Mouse (Mus musculus): ENCODE measurements around the gene Dnaic1. TPM values are rescaled to one million over a fixed set of nuclear protein-coding genes. Genes with fewer than 3 reads are reported as not detected.

Dnaic1 gene
- polyA plus RNA-seq, 1 experiment from 2014 or later = 1.0 TPM

GRCm38 (mm10) chr4:41547086-41547485 lies 22.5 kb upstream of the Dnaic1 start:
- no peak overlapping the region for H3K9ac ChIP-seq
- no peaks in the 10 kb centered on the region for H3K27me3 ChIP-seq
- ATAC-seq (ENCODE audit: low read depth) = no peak
- no peak overlapping the region for H3K4me2 ChIP-seq
- H3K4me1 ChIP-seq (replicated peaks) = peaks cover 39% of the 10 kb centered on the region
- 95% methylated on average over 1 of the region's 1 CpGs for WGBS
- H3K36me3 ChIP-seq = no peaks in the 10 kb centered on the region
- no peak overlapping the region for H3K27ac ChIP-seq (replicated peaks)
- H3K9me3 ChIP-seq = no peaks in the 10 kb centered on the region
- H3K4me3 ChIP-seq = no peak overlapping the region

DNA sequence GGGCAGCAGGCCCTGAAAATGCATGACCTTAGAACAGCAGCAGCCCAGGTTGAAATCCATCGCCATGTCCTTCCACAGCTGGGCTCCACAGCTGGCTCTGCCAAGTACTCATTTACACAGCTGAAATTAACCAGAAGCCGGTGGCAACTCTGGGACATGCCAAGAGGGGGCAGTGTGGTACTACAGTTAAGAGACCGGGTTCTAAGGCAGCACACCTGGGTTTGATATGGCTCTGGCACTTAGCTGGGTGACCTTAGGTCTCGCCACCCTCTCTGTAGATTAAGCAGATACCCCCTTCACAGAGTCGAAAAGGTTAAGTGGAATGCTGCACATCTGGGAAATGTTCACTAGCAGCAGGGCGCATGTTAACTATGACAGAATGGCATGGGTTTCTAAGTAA lies 17.0 kb upstream of the Dnaic1 start:
- 44% methylated on average over 6 of the region's 6 CpGs for WGBS
- no peak for ATAC-seq (ENCODE audit: low read depth)
- Histone ChIP-seq H3K36me3 (no peaks in the 10 kb centered on the region), H3K27me3 (no peaks in the 10 kb centered on the region), H3K4me3 (no peak overlapping the region), H3K4me2 (no peak overlapping the region), H3K9ac (no peak overlapping the region), H3K9me3 (no peaks in the 10 kb centered on the region), H3K27ac (replicated peaks) (no peak overlapping the region), H3K4me1 (replicated peaks) (peaks cover 44% of the 10 kb centered on the region)

DNA sequence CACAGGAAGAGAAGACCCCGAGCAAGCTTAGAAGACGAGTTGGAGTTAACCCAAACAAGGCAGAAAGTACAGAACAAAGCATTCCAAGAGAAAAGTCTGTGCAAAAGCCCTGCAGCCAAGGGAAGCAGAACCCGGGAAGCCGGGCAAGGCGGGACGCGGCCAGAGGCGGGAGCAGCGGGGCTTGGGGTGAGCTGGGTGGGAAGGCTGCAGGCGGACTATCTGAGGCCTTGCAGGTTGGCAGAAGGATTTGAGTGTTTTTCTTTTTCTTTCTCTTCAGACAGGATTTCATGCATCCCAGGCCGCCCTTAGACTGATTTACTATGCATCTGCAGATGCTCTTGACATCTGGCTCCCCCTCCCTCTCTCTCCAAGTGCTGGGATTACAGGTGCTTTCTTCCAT lies 16.5 kb upstream of the Dnaic1 start:
- WGBS = 67% methylated on average over 11 of the region's 11 CpGs
- H3K4me1 ChIP-seq (replicated peaks) = peaks cover 50% of the 10 kb centered on the region
- no peak overlapping the region for H3K9ac ChIP-seq
- no peak overlapping the region for H3K4me3 ChIP-seq
- H3K4me2 ChIP-seq = no peak overlapping the region
- no peaks in the 10 kb centered on the region for H3K36me3 ChIP-seq
- no peak for ATAC-seq (ENCODE audit: low read depth)
- H3K27me3 ChIP-seq = no peaks in the 10 kb centered on the region
- no peak overlapping the region for H3K27ac ChIP-seq (replicated peaks)
- no peaks in the 10 kb centered on the region for H3K9me3 ChIP-seq

DNA sequence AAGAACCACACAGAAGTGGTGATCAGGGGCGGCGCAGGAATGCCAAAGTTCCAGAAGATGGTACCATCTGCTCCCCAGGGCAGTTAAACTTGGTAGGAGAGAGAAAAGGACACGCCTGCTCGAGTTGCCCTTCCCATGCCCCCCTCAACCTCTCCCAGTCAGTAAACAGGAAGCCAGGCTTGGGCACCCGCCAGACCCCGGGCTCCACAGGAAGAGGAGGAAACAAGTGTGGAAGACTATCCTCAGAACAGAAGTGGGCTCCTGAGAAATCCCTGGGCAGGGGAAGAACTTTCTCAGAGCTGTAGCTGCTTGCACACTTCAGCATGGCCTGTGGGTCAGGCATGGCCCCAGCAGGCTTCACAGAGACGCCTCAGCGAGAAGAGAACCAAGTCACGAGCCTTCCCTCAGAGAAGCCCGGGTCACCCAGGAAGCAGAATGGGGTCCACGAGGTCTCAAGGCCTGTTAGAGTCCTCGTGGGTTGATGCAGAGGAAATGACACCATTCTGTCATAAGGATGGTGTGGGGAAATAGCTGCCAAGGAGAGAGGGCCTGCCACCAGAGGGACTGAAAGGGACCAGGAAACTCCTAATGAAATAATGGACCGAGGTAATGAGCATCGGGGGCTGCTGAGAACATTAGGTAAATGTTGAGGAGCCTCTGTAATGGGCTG lies 14.4 kb upstream of the Dnaic1 start:
- no peak for ATAC-seq (ENCODE audit: low read depth)
- H3K9ac ChIP-seq = no peak overlapping the region

DNA sequence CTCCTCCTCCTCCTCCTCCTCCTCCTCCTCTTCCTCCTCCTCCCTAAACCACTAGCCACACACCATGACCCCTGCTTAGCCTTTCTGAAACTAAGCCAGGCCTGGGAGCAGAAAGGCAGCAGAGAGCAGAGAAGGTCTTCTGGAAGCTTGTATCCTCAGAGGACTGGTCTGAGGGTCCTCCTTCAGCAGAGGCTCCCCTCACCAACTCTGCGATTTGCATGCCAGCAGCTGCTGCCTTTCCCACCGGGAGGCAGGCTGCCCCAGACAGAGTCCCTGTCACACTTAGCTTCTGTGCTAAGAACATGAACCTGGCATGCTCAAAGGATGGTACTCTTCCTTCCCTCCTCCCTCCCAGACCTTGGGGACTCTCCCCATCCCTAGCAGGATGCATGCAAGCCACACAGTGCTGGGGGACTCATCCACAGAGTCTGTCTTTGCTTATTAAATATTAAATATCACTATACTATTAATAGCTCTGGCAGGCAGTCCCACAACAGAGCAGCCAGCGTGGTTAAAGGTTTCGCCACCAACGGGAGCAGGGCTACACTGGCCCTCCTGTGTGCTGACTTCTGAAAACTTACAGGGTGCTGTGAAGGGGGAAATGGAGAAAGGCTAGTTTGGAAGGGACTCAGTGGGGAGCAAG lies 13.1 kb upstream of the Dnaic1 start:
- Histone ChIP-seq H3K4me1 (replicated peaks) (peaks cover 57% of the 10 kb centered on the region), H3K4me3 (no peak overlapping the region), H3K9me3 (no peaks in the 10 kb centered on the region), H3K27ac (replicated peaks) (peak overlapping the region; percentile 33), H3K27me3 (no peaks in the 10 kb centered on the region), H3K36me3 (no peaks in the 10 kb centered on the region), H3K9ac (0 out of 2 replicates have a peak overlapping the region, but pooled peaks have one; percentile 17), H3K4me2 (no peak overlapping the region)
- 44% methylated on average over 5 of the region's 5 CpGs for WGBS
- no peak for ATAC-seq (ENCODE audit: low read depth)

More for the DNA sequence above, 14.4 kb upstream of the Dnaic1 start:
- Histone ChIP-seq H3K27ac (replicated peaks) (peak overlapping the region; percentile 52), H3K27me3 (no peaks in the 10 kb centered on the region), H3K4me1 (replicated peaks) (peaks cover 54% of the 10 kb centered on the region), H3K4me2 (no peak overlapping the region), H3K4me3 (no peak overlapping the region), H3K36me3 (no peaks in the 10 kb centered on the region), H3K9me3 (no peaks in the 10 kb centered on the region)
- WGBS = 71% methylated on average over 14 of the region's 14 CpGs

GRCm38 (mm10) chr4:41557092-41557491 lies 12.5 kb upstream of the Dnaic1 start:
- H3K9ac ChIP-seq = no peak overlapping the region
- ATAC-seq (ENCODE audit: low read depth) = no peak
- no peak overlapping the region for H3K4me2 ChIP-seq
- H3K27me3 ChIP-seq = no peaks in the 10 kb centered on the region
- H3K4me1 ChIP-seq (replicated peaks) = peaks cover 61% of the 10 kb centered on the region
- H3K4me3 ChIP-seq = no peak overlapping the region
- no peaks in the 10 kb centered on the region for H3K9me3 ChIP-seq
- no peaks in the 10 kb centered on the region for H3K36me3 ChIP-seq
- peak overlapping the region; percentile 33 for H3K27ac ChIP-seq (replicated peaks)
- WGBS = 75% methylated on average over 3 of the region's 3 CpGs

GRCm38 (mm10) chr4:41563297-41563696 lies 6.3 kb upstream of the Dnaic1 start:
- WGBS = 84% methylated on average over 5 of the region's 5 CpGs
- Histone ChIP-seq H3K9me3 (no peaks in the 10 kb centered on the region), H3K4me1 (replicated peaks) (peaks cover 47% of the 10 kb centered on the region), H3K4me3 (no peak overlapping the region), H3K9ac (no peak overlapping the region), H3K27me3 (no peaks in the 10 kb centered on the region), H3K27ac (replicated peaks) (no peak overlapping the region), H3K4me2 (no peak overlapping the region), H3K36me3 (no peaks in the 10 kb centered on the region)
- ATAC-seq (ENCODE audit: low read depth) = no peak

DNA sequence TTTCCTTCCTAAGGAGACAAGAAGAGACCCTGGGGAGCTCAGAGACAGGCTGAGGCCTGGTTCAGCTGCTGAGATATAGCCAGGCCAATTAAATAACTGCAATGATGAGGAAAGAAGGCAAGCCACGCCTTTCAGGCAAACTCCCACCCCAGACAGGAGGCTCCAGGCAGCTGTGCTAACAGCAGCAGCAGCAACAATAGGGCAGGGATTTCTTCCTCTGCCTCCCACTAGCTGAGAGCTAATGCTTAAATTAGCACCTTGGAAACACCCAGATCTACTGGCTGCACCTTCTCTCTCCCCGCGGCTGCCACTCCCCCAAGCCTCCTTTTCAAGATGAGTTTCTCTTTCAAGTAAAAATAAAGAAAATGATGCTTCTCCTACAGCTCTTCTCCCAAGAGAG lies 3.5 kb upstream of the Dnaic1 start:
- ATAC-seq (ENCODE audit: low read depth) = no peak
- WGBS = 6% methylated on average over 3 of the region's 3 CpGs
- peak overlapping the region; percentile 75 for H3K4me2 ChIP-seq
- peak overlapping the region; percentile 44 for H3K9ac ChIP-seq
- no peaks in the 10 kb centered on the region for H3K9me3 ChIP-seq
- no peaks in the 10 kb centered on the region for H3K36me3 ChIP-seq
- peaks cover 55% of the 10 kb centered on the region for H3K4me1 ChIP-seq (replicated peaks)
- H3K27ac ChIP-seq (replicated peaks) = peak overlapping the region; percentile 47; the same call in 1 of the 2 replicates
- H3K4me3 ChIP-seq = no peak overlapping the region
- H3K27me3 ChIP-seq = no peaks in the 10 kb centered on the region

DNA sequence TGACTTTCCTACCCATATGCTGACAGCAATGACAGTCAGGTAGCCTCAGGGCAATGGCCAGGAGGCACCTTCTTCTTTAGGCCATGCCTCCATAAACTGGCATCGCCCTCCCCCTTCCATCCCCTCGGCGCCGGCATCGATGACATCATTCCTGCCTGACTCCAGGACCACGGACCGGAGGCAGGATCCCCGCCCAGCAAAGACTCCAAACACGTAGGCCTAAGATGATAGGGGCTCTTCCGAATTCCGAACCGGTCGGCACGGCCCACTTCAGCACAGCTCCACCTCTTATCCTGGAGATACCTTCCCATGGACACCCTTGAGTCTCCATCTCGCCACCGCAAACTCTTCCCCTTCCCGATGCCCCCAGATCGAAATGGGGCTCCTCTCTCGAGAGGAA lies 1.3 kb upstream of the Dnaic1 start:
- ATAC-seq (ENCODE audit: low read depth) = 0 out of 2 replicates have a peak, but pooled peaks have one; percentile 5
- Histone ChIP-seq H3K4me3 (peak overlapping the region; percentile 87), H3K9me3 (no peaks in the 10 kb centered on the region), H3K27ac (replicated peaks) (peak overlapping the region; percentile 97), H3K9ac (peak overlapping the region; percentile 95), H3K36me3 (no peaks in the 10 kb centered on the region), H3K27me3 (no peaks in the 10 kb centered on the region), H3K4me1 (replicated peaks) (peaks cover 56% of the 10 kb centered on the region), H3K4me2 (peak overlapping the region; percentile 75)
- WGBS = 3% methylated on average over 19 of the region's 19 CpGs

- peak; percentile 25 for ATAC-seq (ENCODE audit: low read depth)
- peak overlapping the region; percentile 97 for H3K27ac ChIP-seq (replicated peaks)
- H3K36me3 ChIP-seq = no peaks in the 10 kb centered on the region
- H3K9me3 ChIP-seq = no peaks in the 10 kb centered on the region
- H3K9ac ChIP-seq = peak overlapping the region; percentile 95
- H3K4me3 ChIP-seq = peak overlapping the region; percentile 87
- no peaks in the 10 kb centered on the region for H3K27me3 ChIP-seq
- peak overlapping the region; percentile 75 for H3K4me2 ChIP-seq
- WGBS = 1% methylated on average over 55 of the region's 58 CpGs
- H3K4me1 ChIP-seq (replicated peaks) = peaks cover 56% of the 10 kb centered on the region
Observed at GRCm38 (mm10) chr4:41568682-41569410, 729 bp upstream of the Dnaic1 start.

GRCm38 (mm10) chr4:41571490-41571889 lies 1.9 kb downstream of the Dnaic1 start:
- Histone ChIP-seq H3K4me1 (replicated peaks) (peaks cover 49% of the 10 kb centered on the region), H3K9ac (no peak overlapping the region), H3K9me3 (no peaks in the 10 kb centered on the region), H3K4me2 (no peak overlapping the region), H3K4me3 (no peak overlapping the region), H3K36me3 (no peaks in the 10 kb centered on the region), H3K27ac (replicated peaks) (no peak overlapping the region), H3K27me3 (no peaks in the 10 kb centered on the region)
- no peak for ATAC-seq (ENCODE audit: low read depth)
- 25% methylated on average over 5 of the region's 5 CpGs for WGBS

DNA sequence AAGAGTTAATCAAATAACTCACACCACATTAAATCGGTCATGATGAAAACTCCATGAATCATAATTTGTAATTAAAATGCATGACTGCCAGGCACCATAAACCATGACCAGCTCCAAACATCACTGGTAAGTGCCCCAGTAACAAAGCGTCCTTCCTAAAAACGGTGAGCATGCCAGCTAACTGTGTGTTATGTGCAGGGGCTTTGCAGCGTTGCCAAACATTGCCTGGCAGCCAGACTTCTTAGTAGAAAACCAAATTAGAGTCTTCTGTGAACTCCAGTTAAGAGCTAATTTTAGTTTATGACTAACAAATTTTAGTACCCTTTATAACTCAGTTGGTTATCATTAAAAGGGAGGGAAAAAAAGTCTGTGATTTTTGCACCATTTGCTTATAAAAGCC lies 3.9 kb downstream of the Dnaic1 start:
- no peaks in the 10 kb centered on the region for H3K9me3 ChIP-seq
- no peak overlapping the region for H3K27ac ChIP-seq (replicated peaks)
- H3K4me3 ChIP-seq = no peak overlapping the region
- H3K27me3 ChIP-seq = no peaks in the 10 kb centered on the region
- H3K9ac ChIP-seq = no peak overlapping the region
- WGBS = 62% methylated on average over 4 of the region's 4 CpGs
- H3K36me3 ChIP-seq = no peaks in the 10 kb centered on the region
- ATAC-seq (ENCODE audit: low read depth) = no peak
- no peak overlapping the region for H3K4me2 ChIP-seq
- peaks cover 40% of the 10 kb centered on the region for H3K4me1 ChIP-seq (replicated peaks)
